ENCODE assay signal across 23 mouse cellular contexts in genomic region chr3:127462413-127462812, GRCm38 (mm10).
"Had no signal": no experiment of that assay in that cellular context is flagged by ENCODE, and none has a peak within 500 bp of the region (broad histone marks: within the 10 kb centered on the region; RNA-seq: fewer than 3 reads in every experiment).

No protein-coding gene starts in this region.

- H3K36me3 ChIP-seq: heart, embryonic 10.5 days; heart, embryonic 12.5 days; hindbrain, embryonic 13.5 days; hindbrain, embryonic 15.5 days; kidney, embryonic 15.5 days; limb, embryonic 13.5 days; limb, embryonic 15.5 days; liver, embryonic 12.5 days had no signal

- H3K27me3 ChIP-seq: heart, embryonic 12.5 days; hindbrain, embryonic 15.5 days; liver, embryonic 12.5 days had no signal

- H3K9me3 ChIP-seq: heart, embryonic 10.5 days; heart, embryonic 12.5 days; hindbrain, embryonic 13.5 days; hindbrain, embryonic 15.5 days; kidney, embryonic 15.5 days; limb, embryonic 13.5 days; limb, embryonic 15.5 days; liver, embryonic 12.5 days had no signal

- H3K9ac ChIP-seq: heart, embryonic 12.5 days; hindbrain, embryonic 13.5 days; hindbrain, embryonic 15.5 days; kidney, embryonic 15.5 days; limb, embryonic 13.5 days; limb, embryonic 15.5 days; liver, embryonic 12.5 days had no signal

- ATAC-seq: hindbrain, postnatal 0 days; intestine, embryonic 16.5 days; liver, embryonic 12.5 days had no signal

- H3K4me1 ChIP-seq: limb, embryonic 13.5 days; limb, embryonic 15.5 days had no signal

- H3K27ac ChIP-seq: heart, embryonic 10.5 days; hindbrain, embryonic 13.5 days; hindbrain, embryonic 15.5 days; hindbrain, postnatal 0 days; kidney, embryonic 15.5 days; kidney, postnatal 0 days; limb, embryonic 13.5 days; limb, embryonic 15.5 days; liver, embryonic 12.5 days had no signal

- DNase-seq: gastrocnemius, postnatal 14 days; gastrocnemius, postnatal 36 days; heart, adult 18-20 months; heart, postnatal 10 days; kidney, adult 11 months; kidney, adult 2 months; kidney, adult 9 months; kidney, postnatal 14 days; kidney, postnatal 36 days; layer of hippocampus, adult 9-11 months; layer of hippocampus, postnatal 36 days; left cerebral cortex, postnatal 4 days had no signal

- H3K4me3 ChIP-seq: heart, embryonic 10.5 days; heart, embryonic 12.5 days; hindbrain, embryonic 13.5 days; hindbrain, embryonic 15.5 days; kidney, embryonic 15.5 days; limb, embryonic 13.5 days; limb, embryonic 15.5 days; liver, embryonic 12.5 days had no signal

- H3K4me2 ChIP-seq: heart, embryonic 12.5 days; hindbrain, embryonic 13.5 days; hindbrain, embryonic 15.5 days; kidney, embryonic 15.5 days; limb, embryonic 13.5 days; limb, embryonic 15.5 days; liver, embryonic 12.5 days had no signal
